Mouse (Mus musculus): ENCODE measurements around the gene AC124108.1. TPM values are rescaled to one million over a fixed set of nuclear protein-coding genes. Genes with fewer than 3 reads are reported as not detected.
A peak's percentile ranks its signal among the peaks of the same experiment; 100 is the strongest.

AC124108.1 gene
- polyA plus RNA-seq, 1 experiment, result 0.21 TPM

GRCm38 (mm10) chr1:132164780-132165518 is 26.3 kb upstream of the AC124108.1 start:
- no peak for DNase-seq (ENCODE audit: low spot score)

GRCm38 (mm10) chr1:132165859-132166258 is 25.4 kb upstream of the AC124108.1 start:
- DNase-seq (ENCODE audit: low spot score), result no peak

GRCm38 (mm10) chr1:132168115-132168767 is 23.0 kb upstream of the AC124108.1 start:
- DNase-seq (ENCODE audit: low spot score), result no peak

DNA sequence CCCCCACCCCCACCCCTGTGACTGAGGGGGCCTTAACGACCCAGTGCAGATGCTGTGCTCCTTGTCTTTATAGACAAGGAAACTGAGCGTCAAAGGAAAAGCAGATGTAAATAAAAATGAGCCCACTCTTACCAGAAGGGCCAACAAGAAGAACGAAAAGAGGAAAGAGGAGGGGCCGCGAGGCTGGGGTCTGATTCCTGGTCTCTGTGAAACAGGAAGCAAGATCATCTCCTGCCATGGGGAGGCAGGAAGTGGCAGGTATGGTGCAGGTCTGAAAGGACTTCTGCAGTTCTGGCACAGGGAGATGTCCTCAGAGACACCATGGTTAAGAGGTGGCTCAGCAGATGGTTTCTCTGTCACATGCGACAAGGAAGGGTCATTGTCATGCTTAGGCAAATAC is 20.6 kb upstream of the AC124108.1 start:
- DNase-seq (ENCODE audit: low spot score), result no peak

DNA sequence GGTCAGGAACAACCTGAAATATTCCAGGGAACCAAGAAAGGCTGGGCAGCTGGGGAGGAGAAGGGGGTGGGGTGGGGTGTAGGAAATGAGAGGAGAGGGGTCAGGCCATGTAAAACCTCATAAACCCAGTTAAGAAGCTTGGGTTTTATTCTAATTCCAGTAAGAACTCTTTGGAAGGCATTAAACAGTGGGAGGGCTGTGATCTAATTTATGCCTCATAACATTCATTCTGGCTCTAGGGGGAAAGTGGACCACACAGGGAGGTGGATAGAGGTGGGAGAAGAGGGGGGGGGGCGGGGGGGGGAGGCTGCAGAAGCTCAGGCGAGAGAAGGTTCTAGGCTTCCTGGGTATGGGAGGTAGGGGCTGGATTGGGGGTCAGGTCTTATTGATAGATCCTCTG is 19.6 kb upstream of the AC124108.1 start:
- DNase-seq (ENCODE audit: low spot score), result no peak

DNA sequence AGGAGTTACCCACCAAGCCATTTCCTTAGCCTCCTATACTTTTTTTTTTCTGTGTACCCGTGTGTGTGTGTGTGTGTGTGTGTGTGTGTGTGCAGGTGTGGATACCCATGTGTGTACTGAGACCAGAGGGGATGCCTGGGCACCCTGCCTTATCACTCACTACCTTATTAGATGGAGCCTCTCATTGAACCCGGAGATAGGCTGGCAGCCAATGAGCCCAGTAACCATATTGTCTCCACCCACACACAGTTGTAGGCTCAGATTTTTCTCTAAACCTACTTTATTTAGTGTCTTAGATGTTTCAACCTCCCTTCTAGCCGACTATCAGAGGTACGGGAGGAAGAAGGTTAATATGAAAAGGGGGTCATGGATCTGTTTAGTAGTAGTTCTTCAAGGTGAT is 5.0 kb upstream of the AC124108.1 start:
- DNase-seq (ENCODE audit: low spot score), result no peak

GRCm38 (mm10) chr1:132188442-132189066 is 2.7 kb upstream of the AC124108.1 start:
- no peak for DNase-seq (ENCODE audit: low spot score)

GRCm38 (mm10) chr1:132189231-132189630 is 2.0 kb upstream of the AC124108.1 start:
- no peak for DNase-seq (ENCODE audit: low spot score)

DNA sequence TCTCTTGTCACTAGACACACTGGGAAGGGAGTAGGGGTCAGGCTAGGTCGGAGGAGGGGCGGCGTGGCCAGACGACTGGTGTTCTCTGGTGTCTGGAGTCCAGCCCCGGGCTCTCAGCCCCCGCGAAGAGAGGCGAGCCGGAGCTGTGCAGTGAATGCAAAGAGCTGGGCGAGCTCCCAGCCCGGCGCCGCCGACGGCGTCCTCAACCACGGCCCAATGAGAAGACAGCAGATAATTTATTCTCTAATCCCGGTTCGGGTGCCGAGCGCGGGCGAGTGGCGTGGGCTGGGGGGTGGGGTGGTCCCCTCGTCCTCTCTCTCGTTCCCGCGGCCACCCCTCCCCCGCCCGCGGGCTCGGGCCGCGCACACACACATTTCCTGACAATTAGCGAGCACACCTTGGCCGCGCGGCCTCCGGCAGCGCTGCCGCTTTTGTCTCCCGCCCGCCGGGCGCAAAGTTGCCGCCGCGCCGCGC is 1.2 kb upstream of the AC124108.1 start:
- no peak for DNase-seq (ENCODE audit: low spot score)

DNA sequence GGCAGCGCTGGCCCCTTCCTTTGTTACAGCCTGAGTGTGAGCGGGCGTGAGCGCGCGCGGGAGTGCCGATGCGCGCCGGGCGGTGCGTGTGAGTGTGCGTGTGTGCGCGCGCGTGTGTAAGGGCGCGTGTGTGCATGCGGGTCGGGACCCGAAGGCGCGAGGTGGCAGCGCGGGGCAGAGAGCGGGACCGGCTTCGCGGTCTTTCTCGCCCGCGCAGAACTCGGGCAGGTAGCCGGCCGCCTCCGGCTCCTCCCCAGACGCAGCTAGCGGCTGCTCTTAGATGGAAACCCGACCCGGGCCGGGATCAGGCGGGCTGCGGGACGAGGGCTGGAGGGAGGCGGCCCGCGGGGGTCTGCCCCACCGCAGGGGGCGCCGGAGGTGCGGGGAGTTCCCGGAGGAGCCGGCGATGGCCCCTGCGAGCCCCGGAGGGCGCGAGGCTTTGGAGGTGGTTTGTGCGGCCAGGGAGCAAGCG is 600 bp upstream of the AC124108.1 start:
- DNase-seq (ENCODE audit: low spot score), result no peak

DNA sequence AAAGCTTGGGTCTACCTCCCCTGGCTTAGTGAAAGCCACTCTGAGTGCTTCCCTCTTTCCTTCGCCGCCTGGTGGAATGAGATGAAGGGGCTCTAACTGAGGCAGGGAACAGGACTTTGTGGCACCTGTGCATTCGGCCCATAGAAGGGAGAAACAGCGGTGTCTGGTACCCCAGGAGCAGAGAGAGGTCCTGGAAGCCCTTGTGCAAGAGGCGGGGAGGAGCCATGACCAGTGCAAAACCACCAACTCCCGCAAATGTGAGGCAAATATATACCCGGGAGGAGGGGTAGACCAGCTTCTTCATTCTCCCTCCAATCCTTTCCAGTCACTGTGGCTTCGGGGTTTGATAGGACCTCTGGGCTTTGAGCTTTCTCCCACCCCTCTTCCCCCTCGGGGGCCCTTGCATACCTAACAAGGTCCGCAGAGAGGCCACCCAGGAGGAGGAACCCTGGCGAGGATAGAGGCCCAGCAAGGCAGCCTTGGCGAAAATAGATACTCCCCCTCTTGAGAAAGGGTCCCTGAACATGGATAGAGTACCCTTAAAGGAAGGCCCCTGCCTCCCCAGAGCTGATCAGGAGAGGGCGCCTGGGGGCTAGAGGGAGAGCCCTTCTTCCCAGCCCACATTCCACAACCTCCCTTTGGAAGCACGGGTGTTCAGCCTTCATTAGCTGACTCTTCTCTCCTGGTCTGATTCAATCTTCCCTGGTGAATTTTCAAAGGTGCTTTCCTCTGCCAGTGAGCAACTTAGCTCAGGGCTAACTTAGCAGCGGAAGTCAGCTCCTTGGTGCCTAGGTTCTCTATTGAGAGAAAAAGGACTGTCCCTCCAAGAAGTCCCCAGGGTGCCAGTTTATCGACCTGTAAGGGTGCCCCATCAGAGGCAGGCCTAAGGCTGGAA is 776 bp downstream of the AC124108.1 start:
- DNase-seq (ENCODE audit: low spot score), result no peak

DNA sequence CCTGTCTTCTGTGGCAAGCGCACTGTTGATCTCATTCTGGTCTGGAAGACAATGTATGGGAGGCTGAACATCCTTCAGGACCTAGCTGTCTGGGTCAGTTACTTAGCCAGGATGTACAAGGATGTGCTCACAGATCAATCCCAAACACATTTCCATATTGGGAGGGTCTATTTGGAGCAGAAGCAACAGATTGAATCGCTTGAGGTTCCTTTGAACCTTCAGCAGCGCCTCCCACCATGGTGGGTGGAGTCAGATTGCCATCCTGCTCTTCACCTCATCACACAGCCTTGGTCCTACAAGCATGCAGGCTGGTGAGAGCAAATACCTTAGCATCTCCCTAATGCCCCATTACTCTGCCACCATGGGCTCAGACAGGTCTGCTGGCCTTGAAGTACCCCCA is 2.5 kb downstream of the AC124108.1 start:
- no peak for DNase-seq (ENCODE audit: low spot score)

DNA sequence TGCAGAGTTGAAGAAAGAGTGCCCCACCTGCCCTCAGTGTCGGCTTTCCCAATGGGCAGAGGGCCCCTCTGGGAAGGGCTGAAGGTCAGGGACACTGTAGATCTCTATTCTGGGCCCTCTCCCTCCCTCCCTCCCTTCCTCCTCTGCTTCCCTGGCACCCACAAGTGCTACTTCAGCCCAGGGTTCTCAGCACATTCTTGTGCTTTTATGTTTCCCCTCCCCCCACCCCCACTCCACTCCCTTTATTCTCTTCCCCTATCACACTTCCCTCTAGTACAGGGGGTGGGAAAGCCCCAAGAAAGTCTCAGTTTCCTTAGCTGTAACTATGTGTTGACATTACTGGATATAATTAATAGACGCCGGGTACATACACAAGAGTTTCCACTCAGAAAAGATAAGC is 3.4 kb downstream of the AC124108.1 start:
- DNase-seq (ENCODE audit: low spot score), result no peak

DNA sequence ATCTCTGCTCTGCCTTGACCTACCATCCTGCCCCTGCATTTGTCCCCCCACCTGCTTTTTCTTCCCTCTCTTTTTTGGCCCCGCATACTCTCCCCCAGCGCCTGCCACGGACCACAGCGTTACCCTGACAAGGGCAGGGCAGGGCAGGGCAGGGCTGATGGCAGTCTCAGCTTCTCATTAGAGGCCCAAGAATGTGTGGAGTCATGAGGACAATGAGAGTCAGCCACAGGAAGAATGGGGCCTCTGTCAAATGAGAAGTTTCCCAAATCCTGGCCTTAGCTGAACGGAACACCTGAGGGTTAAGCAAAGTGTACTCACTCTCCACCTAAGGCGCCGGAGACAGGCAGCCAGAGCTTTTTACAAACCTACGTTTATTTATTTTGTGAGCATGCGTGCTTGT is 3.8 kb downstream of the AC124108.1 start:
- no peak for DNase-seq (ENCODE audit: low spot score)

DNA sequence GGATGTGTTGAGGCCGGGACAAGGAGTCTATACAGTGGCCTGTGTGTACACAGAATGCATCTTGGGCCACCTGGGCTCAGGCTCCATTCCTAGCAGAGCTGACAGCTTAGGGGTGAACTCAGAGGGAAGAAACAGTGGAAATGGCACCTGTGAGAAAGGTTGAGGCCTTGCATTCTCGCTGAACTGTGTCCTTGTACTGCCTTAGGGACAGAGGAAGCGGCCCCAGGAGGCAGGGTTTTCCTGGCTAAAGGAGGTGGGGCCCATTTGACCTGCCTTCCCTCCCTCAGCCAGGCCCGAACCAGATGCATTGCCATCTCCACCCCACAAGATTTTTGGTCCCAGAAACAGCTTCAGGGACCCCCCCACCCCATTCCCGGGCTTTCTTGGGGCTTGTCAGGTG is 4.4 kb downstream of the AC124108.1 start:
- no peak for DNase-seq (ENCODE audit: low spot score)

GRCm38 (mm10) chr1:132196337-132196736 is 5.1 kb downstream of the AC124108.1 start:
- DNase-seq (ENCODE audit: low spot score), result no peak

DNA sequence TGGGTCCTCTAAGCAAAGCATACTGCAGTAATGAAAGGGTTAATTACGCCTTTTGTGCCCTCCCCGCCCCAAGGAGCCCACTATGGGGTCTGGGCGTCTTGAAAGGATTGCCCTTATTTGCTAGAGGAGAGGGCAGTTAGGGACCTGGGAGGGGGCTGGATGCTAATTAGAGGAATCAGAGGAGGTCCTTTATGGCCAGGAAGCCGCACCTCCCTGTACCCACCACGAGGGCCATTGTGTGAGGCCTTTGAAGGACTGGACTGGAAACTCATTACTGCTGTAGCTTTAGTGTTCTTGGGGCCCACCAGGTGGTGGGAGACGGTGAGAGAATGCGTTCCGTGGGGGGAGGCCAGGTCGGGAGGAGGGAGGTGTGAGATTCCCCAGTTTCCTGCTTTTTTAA is 6.4 kb downstream of the AC124108.1 start:
- no peak for DNase-seq (ENCODE audit: low spot score)

DNA sequence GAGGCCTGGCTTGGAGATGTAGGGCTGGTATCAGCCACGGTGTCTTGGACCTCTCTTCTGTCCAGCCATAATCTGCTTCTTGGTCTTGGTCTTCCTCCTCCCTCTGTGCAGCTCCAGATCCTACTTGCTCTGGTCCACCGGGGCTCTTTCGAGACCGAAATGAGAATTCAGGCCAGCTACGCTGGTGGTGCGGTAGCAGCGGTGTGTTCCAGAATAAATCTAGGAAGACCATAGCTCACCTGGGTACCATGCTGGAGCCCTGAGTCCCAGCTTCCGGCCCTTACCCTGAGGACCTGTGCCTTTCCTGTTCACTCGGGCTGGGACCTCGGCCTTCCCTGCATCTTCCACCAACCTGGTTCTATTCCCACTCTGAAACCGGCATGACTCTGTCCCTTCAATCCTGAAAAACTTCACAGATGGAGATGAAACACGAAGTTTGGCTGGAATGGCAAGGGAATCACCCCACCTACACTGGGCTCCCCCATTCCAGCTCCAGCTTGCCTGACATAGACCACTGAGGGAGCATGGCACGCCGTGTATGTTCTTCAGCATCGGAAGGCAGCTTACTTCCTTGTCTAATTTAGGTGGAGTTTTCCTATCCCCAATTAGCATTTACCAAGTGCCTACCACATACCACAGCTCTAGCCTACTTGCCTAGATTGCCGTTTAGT is 7.3 kb downstream of the AC124108.1 start:
- DNase-seq (ENCODE audit: low spot score), result no peak

- DNase-seq (ENCODE audit: low spot score), result no peak
Measured at GRCm38 (mm10) chr1:132199244-132199643, 8.0 kb downstream of the AC124108.1 start.

- DNase-seq (ENCODE audit: low spot score), result peak; percentile 16
Measured at GRCm38 (mm10) chr1:132199934-132200333, 8.7 kb downstream of the AC124108.1 start.

Measured in urinary bladder, adult 2 months (tissue).